ENCODE assay signal across 22 mouse cellular contexts in the genomic region with DNA sequence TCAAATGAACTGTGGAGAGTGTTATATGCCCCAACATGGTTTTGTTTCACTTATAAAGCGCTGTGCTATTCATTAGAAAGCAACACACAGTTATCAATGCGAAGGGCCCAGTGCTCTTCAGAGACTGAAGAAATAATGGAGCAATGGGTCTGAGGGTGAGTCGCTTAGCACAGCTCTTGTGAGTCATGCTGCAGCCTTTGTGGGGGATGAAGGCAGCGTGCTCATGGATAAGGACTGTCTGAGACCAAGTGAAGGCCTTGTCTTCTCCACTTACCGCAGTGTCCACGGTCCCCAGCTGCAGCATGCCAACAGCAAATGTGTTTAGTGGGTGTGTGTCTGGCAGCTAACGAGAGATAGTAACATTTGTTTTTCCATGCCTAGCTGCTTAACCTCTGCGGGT.
"Had no signal": no experiment of that assay in that cellular context is flagged by ENCODE, and none has a peak within 500 bp of the region (broad histone marks: within the 10 kb centered on the region; RNA-seq: fewer than 3 reads in every experiment).

No protein-coding gene starts in this region.

- H3K27me3 ChIP-seq: kidney, embryonic 15.5 days; limb, embryonic 13.5 days; liver, embryonic 12.5 days; liver, embryonic 15.5 days; lung, embryonic 15.5 days; megakaryocyte, embryonic 14.5 days; midbrain, embryonic 15.5 days; neural tube, embryonic 12.5 days; neural tube, embryonic 15.5 days; stomach, embryonic 15.5 days had no signal

- DNase-seq: kidney, postnatal 10 days; kidney, postnatal 36 days; left cerebral cortex, postnatal 4 days; liver; lung, adult 18-20 months; lung, postnatal 10 days; lung, postnatal 36 days; right cerebral cortex, adult 18-20 months; right cerebral cortex, postnatal 14 days; right cerebral cortex, postnatal 4 days; spleen, adult 18-20 months; thymus, postnatal 25 days had no signal

- ATAC-seq: liver, embryonic 12.5 days; midbrain, embryonic 15.5 days had no signal
